Mouse (Mus musculus) stomach, postnatal 0 days (tissue): ENCODE data around the gene Dhrs13. TPM values are rescaled to one million over a fixed set of nuclear protein-coding genes. Genes with fewer than 3 reads are reported as not detected.

Experiments used
- ATAC-seq: fragments of 200-750 bp; cut with Nextera tagmentation; 2 replicates; pipeline ENCODE4 v1.8.0; 2017; ENCODE audit not compliant: low FRiP score, low TSS enrichment
- DNase-seq: peaks from one replicate; pipeline ENCODE4 v3.0.0-alpha.2; 2016; ENCODE audit warnings: low spot score
- H3K27ac ChIP-seq: fragments of 300-500 bp; sonication (generic); replicated peaks from 2 replicates; pipeline ENCODE4 v1.5.1; 2014; ENCODE audit warnings: mild to moderate bottlenecking, control low read depth
- H3K27me3 ChIP-seq: fragments of 300-500 bp; sonication (generic); 2 replicates; pipeline ENCODE4 v1.6.1; 2014; ENCODE audit warnings: low read length; ENCODE audit not compliant: control insufficient read depth, insufficient read depth
- H3K36me3 ChIP-seq: fragments of 300-500 bp; sonication (generic); 2 replicates; pipeline ENCODE4 v1.6.1; 2014; ENCODE audit warnings: low read length, mixed read lengths; ENCODE audit not compliant: control insufficient read depth, insufficient read depth
- H3K4me1 ChIP-seq: fragments of 300-500 bp; sonication (generic); replicated peaks from 2 replicates; pipeline ENCODE4 v1.6.1; 2014; ENCODE audit warnings: antibody characterized with exemption; ENCODE audit not compliant: control insufficient read depth, insufficient read depth
- H3K4me2 ChIP-seq: fragments of 300-500 bp; sonication (generic); replicated peaks from 2 replicates; pipeline ENCODE4 v1.6.1; 2014; ENCODE audit warnings: low read depth, mild to moderate bottlenecking, control low read depth, moderate library complexity
- H3K4me3 ChIP-seq: fragments of 300-500 bp; sonication (generic); 2 replicates; pipeline ENCODE4 v1.5.1; 2014; ENCODE audit warnings: low read depth, low read length, control low read depth
- H3K9ac ChIP-seq: fragments of 300-500 bp; sonication (generic); 2 replicates; pipeline ENCODE4 v1.6.1; 2014; ENCODE audit warnings: mild to moderate bottlenecking, low read length, control low read depth, mixed read lengths
- H3K9me3 ChIP-seq: fragments of 300-500 bp; sonication (generic); 2 replicates; pipeline ENCODE4 v1.6.1; 2016; ENCODE audit warnings: low read length; ENCODE audit not compliant: control insufficient read depth
- CTCF ChIP-seq: IDR thresholded peaks from 2 replicates; pipeline ENCODE4 v1.5.1; 2016; ENCODE audit warnings: antibody characterized with exemption, low read depth, mild to moderate bottlenecking, moderate library complexity
- EP300 ChIP-seq: optimal IDR thresholded peaks from 2 replicates; pipeline ENCODE3; 2016; ENCODE audit warnings: antibody characterized with exemption
- whole genome bisulfite sequencing: fragments of 180-500 bp; shearing (Covaris S2); extraction: QIAGEN DNeasy Blood & Tissue Kit; methylation state at CpG from one replicate; pipeline ENCODE4 v1.1.7; 2014; 5-methylcytosine and 5-hydroxymethylcytosine counted together
- microRNA counts: library from miRNA; unstranded; fragments of <30 nt; microRNA quantifications from one replicate; lab custom pipeline; 2015
- microRNA-seq: library from miRNA; unstranded; fragments of <30 nt; microRNA quantifications from one replicate; pipeline ENCODE4, GENCODE M21; 2016
- polyA plus RNA-seq: library from polyadenylated mRNA; unstranded; fragments of >200 nt; fragmentation: Nextera tagmentation; extraction: Ambion mirVana; gene quantifications from 2 replicates; pipeline ENCODE4 v1.2.1, GENCODE M21; 2015

Gene Dhrs13
- polyA plus RNA-seq, 1 experiment from 2014 or later, result 7.3 TPM

DNA sequence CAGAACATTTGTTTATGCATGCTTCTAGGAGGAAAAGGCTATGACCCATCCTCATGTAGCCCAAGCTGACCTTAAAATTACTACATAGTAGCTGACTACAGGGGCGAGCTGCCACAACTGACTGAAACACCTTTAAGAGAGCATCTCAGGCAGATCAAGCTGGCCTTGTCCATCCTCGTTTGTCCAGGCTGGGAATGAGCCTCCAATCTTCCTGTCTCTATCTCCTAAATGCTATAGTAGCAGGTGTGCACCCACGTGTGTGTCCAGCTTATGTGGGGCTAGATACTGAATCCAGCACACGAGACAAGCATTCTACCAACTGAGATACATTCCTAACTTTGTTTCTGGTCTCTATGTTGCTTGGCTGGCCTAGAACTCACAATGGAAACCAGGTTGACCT is 42.6 kb downstream of the Dhrs13 start:
- DNase-seq (no peak), ATAC-seq (no peak)
- Histone ChIP-seq H3K36me3 (peaks cover 24% of the 10 kb centered on the region), H3K27me3 (no peaks in the 10 kb centered on the region), H3K9me3 (no peaks in the 10 kb centered on the region), H3K4me1 (0 out of 2 replicates have a peak, but pooled peaks cover 2% of the 10 kb centered on the region), H3K27ac (no peak overlapping the region), H3K4me3 (no peak overlapping the region), H3K4me2 (no peak overlapping the region), H3K9ac (no peak overlapping the region)
- WGBS, result 89% methylated on average over 4 of the region's 4 CpGs
- no peak for TF ChIP-seq EP300
- no peak for TF ChIP-seq CTCF

DNA sequence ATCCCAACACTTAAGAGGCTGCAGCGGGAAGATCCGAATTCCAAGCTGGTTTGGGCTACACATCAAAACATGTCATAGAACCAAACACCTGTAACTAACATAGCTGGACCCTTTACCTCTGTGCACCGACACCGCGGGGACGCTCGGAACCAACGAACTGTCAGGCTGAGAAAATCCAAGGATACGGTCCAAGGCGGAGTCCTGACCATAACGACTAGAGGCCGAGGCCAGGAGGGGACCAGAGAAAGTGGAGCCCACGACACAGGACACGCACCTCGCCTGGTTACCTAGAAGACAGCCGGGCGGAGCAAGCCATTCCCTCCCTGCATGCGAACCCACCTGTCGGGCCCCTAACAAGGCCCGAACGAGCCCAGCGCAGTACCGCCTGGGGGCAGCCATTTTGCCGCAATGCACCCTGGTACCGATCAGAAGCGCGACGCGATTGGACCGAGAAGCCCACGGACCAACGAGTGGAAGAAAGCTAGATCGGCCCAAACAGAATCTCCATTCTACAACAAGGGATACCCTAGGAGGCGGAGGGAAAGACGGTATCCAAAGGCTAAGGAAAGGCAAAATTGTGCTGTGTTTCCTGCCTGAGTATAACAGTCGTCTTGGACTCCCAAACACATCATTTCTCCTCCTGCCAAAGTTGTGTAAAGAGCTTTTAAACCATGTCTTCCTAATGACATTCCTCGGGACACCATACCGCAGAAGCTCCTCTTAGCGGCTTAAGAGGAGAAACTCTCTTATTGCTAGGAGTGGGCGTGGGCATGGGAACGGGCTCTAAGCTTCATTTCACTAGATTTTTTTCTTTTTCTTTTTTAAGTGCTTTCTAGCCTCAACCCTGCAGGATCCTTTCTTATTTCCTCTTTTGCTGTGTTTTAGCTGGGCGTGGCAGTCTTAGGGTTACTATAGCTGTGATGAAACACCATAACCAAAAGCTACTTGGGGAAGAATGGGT is 48.2 kb downstream of the Dhrs13 start, which contains the start of gene Eral1:
Gene Eral1, minus strand, starts transcription at position 423 of the 961 bp plus-strand sequence.
- peak; percentile 85 for DNase-seq
- no peaks in the 10 kb centered on the region for H3K27me3 ChIP-seq
- H3K4me2 ChIP-seq, result peak within 1 kb of the TSS; percentile 84
- TF ChIP-seq EP300 (no peak), CTCF (peak; percentile 5; the same call in 1 of the 2 replicates)
- H3K36me3 ChIP-seq, result peaks cover 7% of the 10 kb centered on the region; the same call in 1 of the 2 replicates
- no peaks in the 10 kb centered on the region for H3K9me3 ChIP-seq
- peak within 1 kb of the TSS; percentile 89 for H3K9ac ChIP-seq
- peak; percentile 96 for ATAC-seq
- H3K4me1 ChIP-seq, result 0 out of 2 replicates have a peak, but pooled peaks cover 2% of the 10 kb centered on the region
- under 1% methylated on average over 42 of the region's 42 CpGs for WGBS
- H3K27ac ChIP-seq, result peak within 1 kb of the TSS; percentile 73
- peak within 1 kb of the TSS; percentile 85 for H3K4me3 ChIP-seq

DNA sequence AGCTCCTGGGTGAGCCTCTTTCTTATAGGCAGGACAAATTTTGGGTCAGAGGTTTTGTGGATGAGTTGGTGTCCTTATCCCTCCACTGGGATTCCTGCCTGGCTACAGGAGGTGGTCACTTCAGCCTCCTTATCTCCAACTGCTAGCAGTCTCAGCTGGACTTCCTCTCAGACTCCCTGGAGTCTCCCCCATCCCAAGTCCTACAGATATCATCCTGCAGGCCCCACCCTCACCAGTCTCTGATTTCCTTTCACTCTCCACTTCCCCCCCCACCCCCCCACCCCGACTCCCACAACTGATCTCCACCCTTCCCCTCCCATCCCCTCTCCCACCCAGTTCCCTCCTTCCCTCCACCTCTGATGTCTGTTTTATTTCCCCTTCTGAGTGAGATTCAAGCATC is 51.5 kb downstream of the Dhrs13 start:
- H3K4me3 ChIP-seq, result no peak overlapping the region
- ATAC-seq (no peak), DNase-seq (no peak)
- H3K4me2 ChIP-seq, result no peak overlapping the region
- 0 out of 2 replicates have a peak, but pooled peaks cover 2% of the 10 kb centered on the region for H3K4me1 ChIP-seq
- no peak overlapping the region for H3K27ac ChIP-seq
- no peaks in the 10 kb centered on the region for H3K27me3 ChIP-seq
- H3K9ac ChIP-seq, result no peak overlapping the region
- H3K36me3 ChIP-seq, result no peaks in the 10 kb centered on the region
- no peak for TF ChIP-seq CTCF
- H3K9me3 ChIP-seq, result no peaks in the 10 kb centered on the region
- WGBS, result 13% methylated on average over 1 of the region's 1 CpGs

DNA sequence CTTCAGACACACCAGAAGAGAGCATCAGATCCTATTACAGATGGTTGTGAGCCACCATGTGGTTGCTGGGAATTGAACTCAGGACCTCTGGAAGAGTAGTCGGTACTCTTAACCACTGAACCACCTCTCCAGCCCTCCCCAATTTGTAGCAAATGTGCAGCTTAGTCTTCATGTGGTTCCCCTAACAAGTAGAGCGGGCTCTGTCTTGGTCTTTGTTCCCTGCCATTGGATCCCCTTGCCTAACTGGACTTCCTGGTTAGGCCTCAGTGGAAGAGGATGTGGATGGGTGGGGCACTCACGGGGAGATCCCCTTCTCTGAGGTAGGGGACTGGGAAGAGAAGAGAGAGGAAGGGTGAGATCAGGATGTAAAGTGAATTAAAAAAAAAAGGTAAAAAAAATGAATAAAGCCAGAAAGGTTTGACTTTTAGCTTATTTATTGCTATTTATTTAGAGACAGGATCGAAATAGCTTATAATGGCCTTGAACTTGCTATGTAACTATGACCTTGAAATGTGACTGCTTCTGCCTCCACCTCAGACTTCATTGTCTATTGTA is 54.9 kb downstream of the Dhrs13 start:
- Histone ChIP-seq H3K4me2 (no peak overlapping the region), H3K36me3 (no peaks in the 10 kb centered on the region), H3K9me3 (no peaks in the 10 kb centered on the region), H3K4me3 (no peak overlapping the region), H3K27me3 (no peaks in the 10 kb centered on the region), H3K4me1 (no peaks in the 10 kb centered on the region), H3K27ac (no peak overlapping the region), H3K9ac (no peak overlapping the region)
- 69% methylated on average over 4 of the region's 4 CpGs for WGBS
- no peak for DNase-seq
- ATAC-seq, result no peak
- TF ChIP-seq EP300 (no peak), CTCF (no peak)

MicroRNAs encoded within 50 kb of the gene (microRNA counts, 519-probe panel; counts per million panel counts)
- microRNA mmu-miR-144 (lab: Ali Mortazavi, UCI) (4,045 counts per million, percentile 30 among the panel's probes with 10 or more counts), microRNA mmu-miR-451 (lab: Ali Mortazavi, UCI) (4,697 counts per million, percentile 48 among the panel's probes with 10 or more counts)

Small RNA genes lying within 50 kb of the gene (microRNA-seq; reads per million reads assigned to microRNA genes)
- gene Mir144 (27.3 reads per million, percentile 29 among the genes with 10 or more reads in this experiment), gene Mir451a (not detected), gene Mir451b (not detected)

Other genes starting within 250 kb of the Dhrs13 start
- 0.40 TPM in 2 replicates for gene Gm10277, start 244.5 kb upstream of the Dhrs13 start, polyA plus RNA-seq
- gene Pipox, start 138.2 kb upstream of the Dhrs13 start, polyA plus RNA-seq, result 8.4 and 10.1 TPM in 2 replicates
- 1.2 and 1.4 TPM in 2 replicates for gene Sez6, start 101.5 kb upstream of the Dhrs13 start, polyA plus RNA-seq
- gene Phf12, start 49.5 kb upstream of the Dhrs13 start, polyA plus RNA-seq, result 5.3 and 6.9 TPM in 2 replicates
- 30.9 and 31.5 TPM in 2 replicates for gene Flot2, start 5.7 kb downstream of the Dhrs13 start, polyA plus RNA-seq
- gene Eral1, start 48.1 kb downstream of the Dhrs13 start, polyA plus RNA-seq, result 12.8 and 15.0 TPM in 2 replicates
- gene Fam222b, start 62.4 kb downstream of the Dhrs13 start, polyA plus RNA-seq, result 5.1 and 5.6 TPM in 2 replicates
- 22.4 and 26.9 TPM in 2 replicates for gene Traf4, start 133.3 kb downstream of the Dhrs13 start, polyA plus RNA-seq
- gene Nek8, start 144.4 kb downstream of the Dhrs13 start, polyA plus RNA-seq, result 6.4 and 7.4 TPM in 2 replicates
- gene Tlcd1, start 144.4 kb downstream of the Dhrs13 start, polyA plus RNA-seq, result 41.3 and 45.6 TPM in 2 replicates
- 1,145 and 1,168 TPM in 2 replicates for gene Rpl23a, start 151.3 kb downstream of the Dhrs13 start, polyA plus RNA-seq
- 59.0 and 61.4 TPM in 2 replicates for gene Rab34, start 156.2 kb downstream of the Dhrs13 start, polyA plus RNA-seq
- gene Proca1, start 161.1 kb downstream of the Dhrs13 start, polyA plus RNA-seq, result 0.98 and 1.0 TPM in 2 replicates
- gene Sdf2, start 213.5 kb downstream of the Dhrs13 start, polyA plus RNA-seq, result 103 and 106 TPM in 2 replicates
- gene Supt6, start 213.7 kb downstream of the Dhrs13 start, polyA plus RNA-seq, result 11.1 and 11.7 TPM in 2 replicates
- gene 2610507B11Rik, start 229.5 kb downstream of the Dhrs13 start, polyA plus RNA-seq, result 54.4 and 74.9 TPM in 2 replicates